Mouse (Mus musculus): ENCODE measurements around the gene Srsf1. TPM values are rescaled to one million over a fixed set of nuclear protein-coding genes. Genes with fewer than 3 reads are reported as not detected.
A peak's percentile ranks its signal among the peaks of the same experiment; 100 is the strongest.
"Not testable (repeated sequence)": the region's sequence is repeated elsewhere in the genome, so short reads cannot be mapped to it uniquely, and the experiment has no call there.

Srsf1 gene
- polyA plus RNA-seq, 1 experiment from 2014 or later, result 484 TPM

GRCm38 (mm10) chr11:88045159-88045558 lies 2.0 kb upstream of the Srsf1 start:
- H3K4me3 ChIP-seq; ATAC-seq (ENCODE audit: low FRiP score, low read depth); H3K9ac ChIP-seq (replicated peaks); H3K9me3 ChIP-seq; H3K27me3 ChIP-seq; H3K27ac ChIP-seq (replicated peaks); H3K4me2 ChIP-seq (replicated peaks): not testable (repeated sequence)
- WGBS, result 96% methylated on average over 3 of the region's 3 CpGs
- peaks cover 11% of the 10 kb centered on the region for H3K36me3 ChIP-seq
- peaks cover 25% of the 10 kb centered on the region for H3K4me1 ChIP-seq

- ATAC-seq (ENCODE audit: low FRiP score, low read depth), result no peak
- Histone ChIP-seq H3K4me1 (peaks cover 29% of the 10 kb centered on the region), H3K4me3 (peak overlapping the region; percentile 97), H3K9ac (replicated peaks) (no peak overlapping the region), H3K4me2 (replicated peaks) (peak overlapping the region; percentile 68; the same call in 1 of the 2 replicates), H3K9me3 (no peaks in the 10 kb centered on the region), H3K36me3 (peaks cover 15% of the 10 kb centered on the region), H3K27ac (replicated peaks) (no peak overlapping the region), H3K27me3 (no peaks in the 10 kb centered on the region)
- WGBS, result 94% methylated on average over 4 of the region's 4 CpGs
These were observed 1.3 kb upstream of the Srsf1 start for GRCm38 (mm10) chr11:88045878-88046277.

- no peak for ATAC-seq (ENCODE audit: low FRiP score, low read depth)
- H3K27ac ChIP-seq (replicated peaks), result peak overlapping the region; percentile 99
- peak overlapping the region; percentile 97 for H3K4me3 ChIP-seq
- no peaks in the 10 kb centered on the region for H3K9me3 ChIP-seq
- peaks cover 18% of the 10 kb centered on the region for H3K36me3 ChIP-seq
- WGBS, result 61% methylated on average over 17 of the region's 17 CpGs
- no peaks in the 10 kb centered on the region for H3K27me3 ChIP-seq
- peak overlapping the region; percentile 68 for H3K4me2 ChIP-seq (replicated peaks)
- peak overlapping the region; percentile 72 for H3K9ac ChIP-seq (replicated peaks)
- peaks cover 33% of the 10 kb centered on the region for H3K4me1 ChIP-seq
These were observed 743 bp upstream of the Srsf1 start for GRCm38 (mm10) chr11:88046323-88046937.

GRCm38 (mm10) chr11:88047871-88048531 lies 828 bp downstream of the Srsf1 start:
- H3K27ac ChIP-seq (replicated peaks), result peak overlapping the region; percentile 99
- under 1% methylated on average over 75 of the region's 76 CpGs for WGBS
- H3K4me3 ChIP-seq, result peak overlapping the region; percentile 97
- H3K4me1 ChIP-seq, result peaks cover 38% of the 10 kb centered on the region
- H3K27me3 ChIP-seq, result no peaks in the 10 kb centered on the region
- no peaks in the 10 kb centered on the region for H3K9me3 ChIP-seq
- peak overlapping the region; percentile 99 for H3K9ac ChIP-seq (replicated peaks)
- H3K36me3 ChIP-seq, result peaks cover 24% of the 10 kb centered on the region
- peak overlapping the region; percentile 90 for H3K4me2 ChIP-seq (replicated peaks)
- ATAC-seq (ENCODE audit: low FRiP score, low read depth), result peak; percentile 84

GRCm38 (mm10) chr11:88048961-88049670 lies 1.9 kb downstream of the Srsf1 start:
- Histone ChIP-seq H3K9me3 (no peaks in the 10 kb centered on the region), H3K4me2 (replicated peaks) (peak overlapping the region; percentile 90), H3K36me3 (peaks cover 29% of the 10 kb centered on the region), H3K4me1 (peaks cover 38% of the 10 kb centered on the region), H3K27ac (replicated peaks) (0 out of 2 replicates have a peak overlapping the region, but pooled peaks have one; percentile 3), H3K9ac (replicated peaks) (peak overlapping the region; percentile 99), H3K4me3 (peak overlapping the region; percentile 97), H3K27me3 (no peaks in the 10 kb centered on the region)
- WGBS, result 28% methylated on average over 26 of the region's 26 CpGs
- ATAC-seq (ENCODE audit: low FRiP score, low read depth), result no peak

- H3K36me3 ChIP-seq, result peaks cover 30% of the 10 kb centered on the region
- ATAC-seq (ENCODE audit: low FRiP score, low read depth), result no peak
These were observed 2.6 kb downstream of the Srsf1 start for GRCm38 (mm10) chr11:88049732-88050131.

GRCm38 (mm10) chr11:88052638-88053037 lies 5.5 kb downstream of the Srsf1 start:
- Histone ChIP-seq H3K27me3 (no peaks in the 10 kb centered on the region), H3K27ac (replicated peaks) (no peak overlapping the region), H3K4me2 (replicated peaks) (no peak overlapping the region), H3K36me3 (peaks cover 31% of the 10 kb centered on the region), H3K9me3 (no peaks in the 10 kb centered on the region), H3K4me3 (no peak overlapping the region), H3K9ac (replicated peaks) (no peak overlapping the region), H3K4me1 (peaks cover 27% of the 10 kb centered on the region)
- 81% methylated on average over 4 of the region's 4 CpGs for WGBS
- no peak for ATAC-seq (ENCODE audit: low FRiP score, low read depth)

More at GRCm38 (mm10) chr11:88049732-88050131, 2.6 kb downstream of the Srsf1 start:
- Histone ChIP-seq H3K9me3 (no peaks in the 10 kb centered on the region), H3K4me3 (peak overlapping the region; percentile 97), H3K4me2 (replicated peaks) (peak overlapping the region; percentile 90), H3K4me1 (peaks cover 38% of the 10 kb centered on the region), H3K27ac (replicated peaks) (no peak overlapping the region), H3K9ac (replicated peaks) (peak overlapping the region; percentile 99), H3K27me3 (no peaks in the 10 kb centered on the region)

- no peak for ATAC-seq (ENCODE audit: low FRiP score, low read depth)
- no peak overlapping the region for H3K4me3 ChIP-seq
- H3K9me3 ChIP-seq, result no peaks in the 10 kb centered on the region
- H3K4me2 ChIP-seq (replicated peaks), result no peak overlapping the region
- 0 out of 2 replicates have a peak overlapping the region, but pooled peaks have one; percentile 7 for H3K27ac ChIP-seq (replicated peaks)
- H3K36me3 ChIP-seq, result peaks cover 31% of the 10 kb centered on the region
- 61% methylated on average over 3 of the region's 3 CpGs for WGBS
- H3K9ac ChIP-seq (replicated peaks), result no peak overlapping the region
- H3K4me1 ChIP-seq, result peaks cover 26% of the 10 kb centered on the region
- no peaks in the 10 kb centered on the region for H3K27me3 ChIP-seq
These were observed 6.6 kb downstream of the Srsf1 start for GRCm38 (mm10) chr11:88053821-88054220.

GRCm38 (mm10) chr11:88054589-88054988 lies 7.4 kb downstream of the Srsf1 start:
- Histone ChIP-seq H3K9me3 (no peaks in the 10 kb centered on the region), H3K4me1 (peaks cover 19% of the 10 kb centered on the region), H3K4me2 (replicated peaks) (no peak overlapping the region), H3K9ac (replicated peaks) (no peak overlapping the region), H3K36me3 (peaks cover 26% of the 10 kb centered on the region), H3K27ac (replicated peaks) (no peak overlapping the region), H3K27me3 (no peaks in the 10 kb centered on the region), H3K4me3 (no peak overlapping the region)
- WGBS, result 83% methylated on average over 1 of the region's 1 CpGs
- no peak for ATAC-seq (ENCODE audit: low FRiP score, low read depth)

GRCm38 (mm10) chr11:88055777-88056176 lies 8.6 kb downstream of the Srsf1 start:
- Histone ChIP-seq H3K4me3 (no peak overlapping the region), H3K4me1 (peaks cover 10% of the 10 kb centered on the region), H3K36me3 (peaks cover 17% of the 10 kb centered on the region), H3K9ac (replicated peaks) (no peak overlapping the region), H3K27ac (replicated peaks) (no peak overlapping the region), H3K9me3 (no peaks in the 10 kb centered on the region), H3K4me2 (replicated peaks) (no peak overlapping the region), H3K27me3 (no peaks in the 10 kb centered on the region)
- WGBS, result 89% methylated on average over 2 of the region's 2 CpGs
- ATAC-seq (ENCODE audit: low FRiP score, low read depth), result no peak

- no peaks in the 10 kb centered on the region for H3K9me3 ChIP-seq
- H3K27ac ChIP-seq (replicated peaks), result no peak overlapping the region
- WGBS, result 61% methylated on average over 2 of the region's 2 CpGs
- no peaks in the 10 kb centered on the region for H3K27me3 ChIP-seq
- H3K4me2 ChIP-seq (replicated peaks), result no peak overlapping the region
- ATAC-seq (ENCODE audit: low FRiP score, low read depth), result no peak
- H3K4me1 ChIP-seq, result 0 out of 2 replicates have a peak, but pooled peaks cover 3% of the 10 kb centered on the region
- H3K36me3 ChIP-seq, result peaks cover 8% of the 10 kb centered on the region; the same call in 1 of the 2 replicates
- no peak overlapping the region for H3K4me3 ChIP-seq
- no peak overlapping the region for H3K9ac ChIP-seq (replicated peaks)
These were observed 10.6 kb downstream of the Srsf1 start for GRCm38 (mm10) chr11:88057788-88058187.

GRCm38 (mm10) chr11:88059141-88059540 lies 12.0 kb downstream of the Srsf1 start:
- Histone ChIP-seq H3K9ac (replicated peaks) (no peak overlapping the region), H3K27ac (replicated peaks) (no peak overlapping the region), H3K27me3 (no peaks in the 10 kb centered on the region), H3K36me3 (peaks cover 3% of the 10 kb centered on the region; the same call in 1 of the 2 replicates), H3K4me2 (replicated peaks) (no peak overlapping the region), H3K4me1 (no peaks in the 10 kb centered on the region), H3K4me3 (no peak overlapping the region), H3K9me3 (no peaks in the 10 kb centered on the region)
- 53% methylated on average over 2 of the region's 2 CpGs for WGBS
- ATAC-seq (ENCODE audit: low FRiP score, low read depth), result peak; percentile 70
